Mouse (Mus musculus): ENCODE measurements around the gene Nsun7.
"Not testable (repeated sequence)": the region's sequence is repeated elsewhere in the genome, so short reads cannot be mapped to it uniquely, and the experiment has no call there.

The Nsun7 gene

DNA sequence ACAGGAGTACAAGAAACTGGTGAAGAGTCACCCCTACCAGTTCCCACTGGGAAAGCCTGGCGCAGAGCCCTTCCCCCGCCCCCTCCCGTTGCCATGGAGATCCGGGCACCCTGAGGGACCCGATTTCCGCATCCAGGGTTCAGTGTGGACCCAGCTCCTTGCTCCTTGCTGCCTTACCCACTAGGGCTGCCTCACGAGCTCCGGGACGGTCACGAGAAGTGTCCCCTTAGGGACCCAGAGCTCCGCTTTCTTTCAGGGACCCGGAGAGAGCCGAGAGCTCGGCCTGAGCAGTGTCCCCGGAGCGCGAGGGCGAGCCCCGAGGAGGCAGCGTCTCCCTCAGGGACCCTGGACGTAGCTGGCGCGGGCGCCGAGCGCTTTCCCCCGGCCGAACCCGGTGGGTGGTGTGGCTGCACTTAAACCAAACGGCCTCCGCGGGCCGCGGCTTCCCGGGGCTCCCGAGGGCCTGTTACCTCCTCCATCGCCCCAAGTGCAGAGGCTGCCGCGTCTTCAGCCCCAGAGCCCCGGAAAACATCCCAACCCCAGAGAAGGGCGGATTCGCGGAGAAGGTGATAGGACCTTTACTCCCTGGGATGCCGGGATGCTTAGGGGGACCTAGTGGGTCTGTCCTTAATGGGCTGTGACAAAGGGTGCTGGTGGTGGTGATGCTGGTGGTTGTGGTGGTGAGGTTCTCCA lies at the start of gene Nsun7:
Gene Nsun7, plus strand, starts transcription at position 142 of the 693 bp plus-strand sequence.
- peak; percentile 88 for DNase-seq

DNA sequence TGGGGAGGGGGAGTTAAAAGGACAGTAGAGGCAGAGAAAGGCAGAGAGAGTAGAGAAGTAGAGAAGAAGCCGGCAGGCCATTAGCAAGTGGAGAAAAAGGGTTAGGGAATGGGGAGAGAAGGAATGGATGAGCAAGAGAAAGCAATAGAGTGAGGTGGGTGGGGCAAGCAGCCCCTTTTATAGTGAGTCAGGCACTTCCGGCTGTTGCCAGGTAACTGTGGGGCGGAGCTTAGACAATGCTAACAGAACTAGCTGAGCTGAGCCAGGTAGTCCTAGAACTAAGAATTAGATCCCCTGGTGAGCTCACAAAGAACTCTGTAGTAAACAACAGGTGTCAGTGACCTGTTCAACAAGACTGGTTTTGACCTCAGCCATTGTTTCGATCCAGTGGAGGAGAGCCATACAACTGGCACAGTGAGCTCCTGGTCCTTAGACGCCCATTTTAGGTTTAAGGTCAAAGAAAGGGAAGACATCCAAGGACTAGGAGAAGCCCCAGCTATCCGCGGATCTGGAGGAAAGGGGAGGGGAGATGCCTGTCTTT lies 45.2 kb upstream of the Nsun7 start:
- DNase-seq, result no peak

DNA sequence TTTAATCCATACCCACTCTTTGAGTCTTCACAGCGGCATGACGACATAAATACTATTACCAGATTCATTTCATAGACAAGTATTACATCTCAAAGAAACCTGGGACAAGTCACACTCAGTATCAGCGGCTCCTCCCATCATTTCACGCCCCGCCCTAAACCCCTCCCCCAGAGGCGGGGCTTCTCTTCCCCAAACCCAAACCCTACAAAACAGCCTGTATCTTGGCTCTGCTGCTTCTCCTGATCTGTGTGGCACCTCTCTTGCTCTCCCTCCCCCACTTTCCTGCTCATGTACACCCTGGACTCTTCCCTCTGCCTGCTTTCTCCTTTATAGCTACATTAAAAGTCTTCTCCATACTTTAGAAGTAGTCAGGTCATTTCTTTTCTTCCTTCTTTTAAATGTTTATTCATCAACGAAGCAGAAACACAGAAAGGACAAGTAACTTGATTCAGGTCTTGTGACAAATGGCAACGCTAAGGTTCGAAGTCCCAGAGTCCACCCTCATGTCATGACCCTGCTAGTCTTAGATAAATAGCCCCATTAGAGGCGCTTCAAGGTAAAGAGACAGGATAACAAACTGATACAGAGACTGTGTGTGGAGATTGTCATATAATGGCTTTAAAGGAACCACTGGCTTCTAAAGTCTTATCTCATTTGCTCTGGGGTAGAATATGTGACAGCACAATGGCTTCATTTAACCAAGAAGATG lies 44.0 kb upstream of the Nsun7 start:
- DNase-seq, result no peak

DNA sequence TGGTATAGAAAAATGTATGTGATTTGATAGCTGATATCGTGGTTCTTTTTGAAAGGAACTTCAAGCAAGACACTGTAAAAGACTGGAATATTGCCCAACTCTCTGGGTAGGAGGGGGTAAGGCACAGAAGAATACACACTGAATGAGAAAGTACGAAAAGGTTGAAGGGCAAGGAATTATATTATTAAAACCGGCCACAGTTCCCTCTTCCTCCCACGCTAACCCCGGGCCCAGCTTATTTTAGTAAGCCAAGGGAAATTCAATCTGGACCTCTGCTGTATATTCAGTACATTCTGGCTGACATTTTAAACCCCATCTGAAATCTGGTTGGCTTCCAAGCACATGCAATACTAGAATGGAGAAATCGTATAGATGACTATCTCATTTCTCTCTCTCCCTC lies 40.0 kb upstream of the Nsun7 start:
- no peak for DNase-seq

DNA sequence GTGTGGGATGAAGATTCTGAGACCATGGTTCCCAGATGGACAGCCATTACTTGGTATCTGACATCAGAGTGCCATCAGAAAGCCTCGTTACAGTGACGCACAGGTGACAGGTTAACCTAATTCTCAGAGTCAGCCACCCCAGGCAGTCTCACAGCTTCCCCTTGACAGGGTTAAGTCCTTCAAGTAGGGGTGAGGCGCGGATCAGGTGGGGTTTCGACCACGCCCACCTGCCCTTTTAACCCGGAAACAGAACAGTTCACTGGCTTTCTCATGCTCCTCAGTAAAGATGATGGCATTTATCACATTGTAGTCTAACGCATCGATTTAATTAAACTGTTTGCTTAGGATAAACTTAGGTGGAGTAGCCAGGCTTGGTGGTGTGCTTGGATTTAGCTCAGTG lies 39.1 kb upstream of the Nsun7 start:
- DNase-seq, result no peak

DNA sequence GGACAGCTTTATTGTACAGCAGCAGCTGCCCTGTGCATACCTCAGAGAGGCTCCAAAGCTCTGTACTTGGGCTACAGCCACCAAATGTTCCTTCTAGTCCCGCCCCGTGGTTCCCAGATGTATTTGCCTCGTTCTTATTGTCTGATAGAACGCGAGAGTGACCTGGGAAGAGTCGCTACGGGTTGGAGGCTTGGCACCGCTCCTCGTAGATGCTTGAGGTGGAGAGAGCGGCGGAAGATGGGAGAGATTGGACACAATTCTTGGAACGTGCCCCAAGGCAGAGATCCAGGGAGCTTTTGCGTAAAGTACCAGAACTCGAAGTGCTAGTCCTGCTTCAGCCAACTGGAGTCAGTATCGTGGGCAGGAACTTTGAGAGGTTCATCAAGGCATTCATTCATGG lies 36.8 kb upstream of the Nsun7 start:
- no peak for DNase-seq

DNA sequence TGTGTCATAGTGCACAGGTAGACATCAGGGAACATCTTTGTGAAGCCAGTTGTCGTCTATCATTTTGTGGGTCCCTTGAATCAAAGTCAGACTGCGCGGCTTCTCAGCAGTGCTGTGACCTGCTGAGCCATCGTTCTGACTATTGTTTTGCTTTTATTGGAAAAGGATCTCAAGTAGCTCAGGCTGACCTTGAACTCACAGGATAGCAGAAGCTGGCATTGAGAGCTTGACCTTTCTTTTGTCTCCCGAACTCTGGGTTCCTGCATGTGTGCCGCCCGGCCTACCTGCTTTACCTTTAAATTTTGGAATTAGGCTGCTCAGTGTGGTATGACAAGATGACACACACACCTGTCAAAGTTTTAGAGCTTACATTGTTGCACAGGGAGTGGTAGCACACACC lies 33.2 kb upstream of the Nsun7 start:
- no peak for DNase-seq

DNA sequence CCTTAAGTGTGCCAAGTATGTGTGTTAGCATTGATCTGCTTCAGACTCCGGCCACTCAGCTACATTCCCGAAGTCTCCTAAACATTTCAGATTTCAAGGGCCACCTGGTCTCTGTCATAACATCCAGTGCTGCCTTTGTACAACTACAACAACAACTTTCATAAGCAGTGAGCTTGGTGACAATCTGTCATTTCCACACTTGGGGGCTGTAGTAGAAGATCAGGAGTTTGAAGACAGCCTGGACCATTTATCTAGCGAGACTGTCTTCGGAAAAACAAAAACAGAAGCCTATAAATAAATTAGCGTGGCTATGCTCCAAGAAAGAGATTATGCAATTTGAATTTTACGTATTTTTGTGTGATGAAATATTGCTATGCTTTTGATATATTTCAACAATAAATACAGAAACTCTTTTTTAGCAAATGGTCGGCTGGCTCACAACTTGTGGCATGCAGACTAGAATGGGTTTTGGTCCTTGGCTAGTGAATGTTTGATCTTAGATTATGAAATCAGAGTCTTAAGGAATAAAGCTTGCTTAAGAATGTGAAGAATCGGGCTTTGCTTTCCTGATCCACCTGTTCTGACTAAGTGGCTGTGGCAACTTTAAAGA lies 27.9 kb upstream of the Nsun7 start:
- no peak for DNase-seq

DNA sequence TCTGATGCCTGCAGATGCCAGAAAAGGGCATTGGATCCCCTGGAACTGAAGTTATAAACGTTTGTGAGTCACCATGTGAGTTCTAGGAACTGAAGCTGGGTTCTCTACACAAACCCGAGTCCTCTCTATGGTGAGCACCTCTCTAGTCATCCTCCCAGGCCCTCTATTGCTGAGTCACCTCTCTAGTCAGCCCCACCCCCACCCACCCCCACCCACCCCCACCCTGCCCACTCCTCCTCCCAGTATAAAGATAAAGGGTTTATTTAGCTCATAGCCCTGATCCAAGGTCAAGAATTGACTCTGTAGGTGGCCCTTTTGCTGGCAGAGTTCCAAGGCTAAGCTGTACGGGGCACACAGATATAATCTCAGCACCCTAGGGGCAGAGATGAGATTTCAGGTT lies 27.2 kb upstream of the Nsun7 start:
- DNase-seq, result no peak

DNA sequence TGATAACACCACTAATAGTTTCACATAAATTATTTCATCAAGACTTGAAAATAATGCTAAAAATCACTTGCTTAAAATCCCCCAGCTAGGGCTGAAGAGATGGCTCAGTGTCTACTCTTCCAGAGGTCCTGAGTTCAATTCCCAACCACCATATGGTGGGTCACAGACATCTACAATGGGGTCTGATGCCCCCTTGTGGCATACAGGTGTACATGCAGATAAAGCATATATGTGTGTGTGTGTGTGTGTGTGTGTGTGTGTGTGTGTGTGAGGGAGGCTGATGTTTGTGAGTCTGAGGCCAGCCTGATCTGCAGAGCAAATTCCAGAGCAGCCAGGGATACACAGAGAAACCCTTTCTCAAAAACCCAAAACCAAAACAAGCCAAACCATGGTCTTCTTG lies 17.8 kb upstream of the Nsun7 start:
- DNase-seq, result no peak

DNA sequence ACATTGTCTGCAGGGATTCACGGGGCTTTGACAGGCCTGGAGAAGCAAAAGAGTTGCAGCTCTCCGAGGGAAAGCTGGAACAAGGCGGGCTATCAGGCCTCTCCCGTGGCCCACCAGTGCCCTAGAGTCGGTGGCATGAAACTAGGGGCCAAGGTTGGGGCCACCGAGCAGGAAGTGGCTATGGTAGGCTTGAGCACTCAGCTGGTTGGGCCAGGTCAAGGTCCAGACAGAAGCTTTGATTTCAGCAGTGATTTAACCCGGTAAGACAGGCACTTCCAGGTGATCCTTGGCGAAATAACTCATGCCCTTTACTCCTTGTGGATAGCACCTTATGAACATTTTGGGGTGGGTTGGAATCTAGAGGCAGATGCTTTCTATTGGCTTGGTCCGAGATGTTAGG lies 16.2 kb upstream of the Nsun7 start:
- no peak for DNase-seq

DNA sequence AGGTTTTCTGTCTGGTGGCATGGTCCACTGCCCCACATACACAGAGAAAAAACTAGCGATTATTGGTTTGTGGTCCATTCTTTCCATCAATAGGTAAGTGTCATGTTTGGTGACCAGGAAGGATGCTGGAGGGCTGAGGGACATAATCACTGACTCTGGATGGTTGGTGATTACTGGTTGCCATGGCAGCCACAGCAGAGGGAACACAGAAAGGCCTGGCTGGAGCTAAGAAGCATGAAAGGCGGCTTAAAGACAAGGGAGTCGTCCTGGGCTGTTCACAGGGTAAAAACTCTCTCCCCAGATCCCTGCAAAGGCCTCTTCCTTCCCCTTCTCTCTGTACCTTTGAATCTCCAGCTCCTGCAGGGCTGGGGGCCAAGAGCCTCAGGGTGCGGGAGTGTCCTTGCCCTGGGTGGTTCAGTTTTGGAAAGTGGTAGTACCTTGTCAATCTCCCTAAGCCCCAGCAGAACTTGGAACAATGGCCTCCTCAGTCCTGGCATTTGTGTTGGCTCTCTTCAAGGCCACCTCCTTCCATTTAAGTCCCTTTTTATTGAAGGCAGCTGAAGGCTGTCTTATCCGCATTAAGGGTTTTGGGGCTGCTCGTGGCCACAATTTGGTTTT lies 15.5 kb upstream of the Nsun7 start:
- DNase-seq, result peak; percentile 38

DNA sequence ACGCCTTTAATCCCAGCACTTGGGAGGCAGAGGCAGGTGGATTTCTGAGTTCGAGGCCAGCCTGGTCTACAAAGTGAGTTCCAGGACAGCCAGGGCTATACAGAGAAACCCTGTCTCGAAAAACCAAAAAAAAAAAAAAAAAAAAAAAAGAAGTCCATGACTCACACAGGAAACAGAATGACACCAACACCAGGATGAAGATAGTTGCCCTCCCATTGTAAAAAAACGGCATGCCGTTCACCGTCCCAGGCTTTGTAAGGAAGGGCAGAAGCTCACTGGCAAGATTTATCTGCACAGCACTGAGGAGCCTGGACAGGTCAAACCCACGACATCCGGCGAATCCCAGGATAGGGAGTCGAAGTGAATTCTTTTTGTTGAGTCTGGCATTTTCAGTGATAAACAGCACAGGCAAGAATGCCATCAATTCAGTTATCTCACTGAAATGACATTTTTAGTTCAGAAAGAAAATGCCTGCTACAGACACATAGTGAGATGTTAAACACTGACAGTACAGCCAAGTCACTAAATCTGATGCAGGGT lies 13.7 kb upstream of the Nsun7 start:
- DNase-seq, result no peak

DNA sequence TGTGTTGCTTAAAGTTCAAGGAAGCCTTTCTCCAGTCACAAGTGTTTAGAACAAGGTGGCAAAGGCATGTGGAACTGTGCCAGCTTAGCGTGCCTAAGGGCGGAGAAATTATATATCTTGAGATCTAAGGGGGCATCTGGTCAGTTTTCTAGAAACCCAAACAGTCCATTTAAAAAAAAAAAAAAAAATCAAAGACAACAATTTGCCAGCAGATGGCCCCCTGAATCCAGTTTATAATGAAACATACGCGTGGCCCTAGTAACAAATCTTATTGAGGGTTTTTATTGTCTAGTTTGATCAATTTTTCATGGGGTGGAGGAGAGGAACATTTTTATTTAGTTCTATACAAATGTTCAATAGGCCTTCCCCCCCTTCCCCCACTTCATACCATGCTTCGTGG lies 6.5 kb upstream of the Nsun7 start:
- DNase-seq, result no peak

DNA sequence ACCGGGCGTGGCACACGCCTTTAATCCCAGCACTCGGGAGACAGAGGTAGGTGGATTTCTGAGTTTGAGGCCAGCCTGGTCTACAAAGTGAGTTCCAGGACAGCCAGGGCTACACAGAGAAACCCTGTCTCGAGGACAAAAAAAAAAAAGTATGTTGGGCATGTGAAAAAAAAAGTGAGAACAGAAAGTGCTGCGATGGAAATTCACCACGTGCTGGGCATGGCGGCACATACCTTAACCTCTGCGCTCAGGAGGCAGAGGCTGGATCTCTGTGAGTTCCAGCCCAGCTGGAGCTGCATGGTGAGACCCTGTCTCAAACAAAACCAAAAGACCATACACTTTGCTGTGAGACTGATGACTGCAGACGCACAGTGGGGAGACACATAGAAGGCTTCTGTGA lies 4.7 kb upstream of the Nsun7 start:
- DNase-seq, result no peak

DNA sequence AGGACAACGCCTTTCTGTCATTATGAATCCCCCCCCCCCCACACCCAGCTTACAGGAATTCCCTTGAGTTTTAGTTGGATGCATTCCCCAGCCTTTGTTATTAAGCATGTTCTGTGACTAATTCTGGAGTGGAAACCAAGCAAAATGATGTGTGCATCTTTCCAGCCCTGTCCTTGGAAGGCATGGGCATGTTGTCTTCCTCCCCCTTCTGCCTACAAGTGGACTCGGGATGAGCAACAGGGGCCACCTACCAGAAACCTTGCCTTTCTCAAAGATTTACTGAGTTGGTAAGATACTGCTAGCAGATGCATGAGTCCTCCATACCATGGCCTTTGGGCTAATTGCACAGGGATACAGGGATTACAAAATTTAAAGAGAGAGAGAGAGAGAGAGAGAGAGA lies 697 bp upstream of the Nsun7 start:
- no peak for DNase-seq

DNA sequence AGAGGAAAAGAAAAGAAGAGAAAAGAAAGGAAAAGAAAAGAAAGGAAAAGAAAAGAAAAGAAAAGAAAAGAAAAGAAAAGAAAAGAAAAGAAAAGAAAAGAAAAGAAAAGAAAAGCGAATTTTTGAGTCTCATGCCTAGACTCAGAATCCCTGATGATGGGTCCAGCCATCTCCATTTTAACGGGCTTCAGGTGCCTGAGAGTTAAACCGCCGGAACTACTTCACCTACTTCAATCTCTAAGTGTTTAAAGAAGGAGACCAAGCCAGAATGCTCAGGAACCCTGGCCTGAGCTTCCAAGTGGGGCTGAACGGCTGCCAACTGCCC lies 304 bp upstream of the Nsun7 start:
- not testable (repeated sequence) for DNase-seq

DNA sequence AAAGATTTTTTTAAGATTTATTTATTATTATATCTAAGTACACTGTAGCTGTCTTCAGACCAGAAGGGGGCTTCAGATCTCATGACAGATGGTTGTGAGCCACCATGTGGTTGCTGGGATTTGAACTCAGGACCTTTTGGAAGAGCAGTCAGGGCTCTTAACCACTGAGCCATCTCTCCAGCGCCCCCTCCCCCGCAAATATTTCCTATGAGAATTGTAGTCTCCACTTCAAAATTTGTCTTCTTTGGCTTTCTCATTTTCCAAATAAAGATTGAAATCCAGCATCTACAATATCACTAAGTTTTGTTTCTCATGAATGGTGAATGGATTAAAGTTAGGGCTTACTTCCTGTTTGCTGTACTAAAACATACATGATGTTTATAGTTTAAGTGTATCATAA lies 2.8 kb downstream of the Nsun7 start:
- DNase-seq, result no peak

DNA sequence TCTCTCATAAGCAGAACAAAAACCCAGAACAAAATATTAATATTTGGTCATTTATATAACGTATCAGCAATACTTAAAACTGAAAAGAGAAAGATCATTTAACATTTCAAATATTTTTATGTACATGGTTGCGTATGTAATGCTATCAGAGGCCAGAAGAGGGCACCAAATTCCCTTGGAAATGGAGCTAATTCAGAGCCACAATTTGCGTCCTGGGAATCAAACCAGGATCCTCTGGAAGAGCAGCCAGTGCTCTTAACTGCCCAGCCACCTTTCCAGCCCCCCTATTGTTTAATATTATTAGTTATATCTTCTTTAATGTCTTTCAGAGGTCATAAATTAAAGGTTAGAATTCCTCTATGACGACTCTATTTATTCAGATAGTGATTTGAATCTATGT lies 3.7 kb downstream of the Nsun7 start:
- peak; percentile 68 for DNase-seq

DNA sequence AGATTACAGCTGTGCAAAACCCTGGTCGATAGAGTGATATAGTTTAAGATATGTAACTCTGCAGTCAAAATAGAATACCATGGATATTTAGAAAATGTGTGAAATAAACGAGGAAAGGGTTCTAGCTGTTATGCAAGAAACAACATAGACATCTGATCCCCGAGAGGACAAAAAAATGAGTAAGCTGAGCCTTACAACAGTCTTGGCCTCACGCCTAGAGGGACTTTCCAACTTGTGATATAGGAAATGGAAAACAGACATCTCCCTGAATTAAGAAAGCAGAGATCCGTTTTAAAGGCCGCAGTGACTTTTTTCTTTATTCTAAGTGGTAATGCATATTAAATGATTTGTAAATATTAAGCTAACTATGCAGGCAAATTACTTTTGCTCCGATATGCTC lies 9.9 kb downstream of the Nsun7 start:
- DNase-seq, result no peak

DNA sequence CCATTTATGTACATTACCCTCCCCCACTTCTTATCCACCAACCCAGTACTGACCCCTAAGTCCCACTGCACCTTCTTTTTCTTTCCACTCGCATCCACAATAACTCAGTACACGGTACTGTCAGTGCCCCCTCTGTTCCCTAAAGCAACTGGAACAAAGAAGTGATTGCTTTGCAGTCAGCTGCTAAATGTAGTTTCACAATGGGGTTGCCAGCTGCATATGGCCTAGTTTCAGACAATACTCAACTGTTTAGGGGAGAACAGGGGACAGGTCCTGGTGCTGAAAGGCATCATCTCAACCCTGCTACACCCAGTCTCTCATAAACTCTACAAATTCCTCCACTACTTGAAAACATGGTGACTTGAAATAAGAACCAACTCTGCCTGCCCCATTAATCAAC lies 11.4 kb downstream of the Nsun7 start:
- DNase-seq, result peak; percentile 83

DNA sequence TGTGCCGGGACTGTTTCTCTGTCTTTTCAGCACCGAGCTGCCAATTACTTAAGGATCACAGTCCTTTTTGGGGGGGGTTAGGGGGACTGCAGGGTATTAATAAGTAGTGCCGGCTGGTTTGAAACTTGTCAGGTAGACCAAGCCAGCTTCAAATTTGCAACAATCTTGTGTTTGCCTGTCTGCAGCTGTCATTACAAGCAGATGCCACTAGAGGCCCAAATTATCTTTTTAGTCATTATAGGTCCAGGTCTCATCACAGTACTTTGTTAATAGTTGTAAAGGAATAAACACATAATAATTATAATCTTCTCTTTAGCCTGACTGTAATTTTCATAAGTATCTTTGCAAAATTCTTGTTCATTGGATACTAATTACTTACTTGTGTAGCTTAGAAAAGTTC lies 14.7 kb downstream of the Nsun7 start:
- DNase-seq, result peak; percentile 21

DNA sequence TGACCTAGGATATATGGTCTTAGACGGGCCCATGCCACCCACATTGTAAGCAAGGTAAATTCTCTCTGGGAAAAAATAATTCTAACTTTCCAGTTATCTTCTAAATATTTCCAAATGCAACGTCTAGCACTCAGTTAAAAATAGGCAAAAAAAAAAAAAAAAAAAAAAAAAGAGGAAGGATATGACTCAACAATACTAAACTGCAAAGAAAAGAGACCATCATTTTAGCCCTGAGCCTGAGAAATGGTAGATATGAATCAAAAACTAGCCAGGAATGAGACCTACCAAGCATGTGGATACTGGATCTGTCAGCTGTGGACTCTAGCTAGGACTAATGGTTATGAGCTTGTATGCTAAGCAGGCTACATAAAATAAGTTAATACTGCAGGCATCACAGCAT lies 20.0 kb downstream of the Nsun7 start:
- no peak for DNase-seq

DNA sequence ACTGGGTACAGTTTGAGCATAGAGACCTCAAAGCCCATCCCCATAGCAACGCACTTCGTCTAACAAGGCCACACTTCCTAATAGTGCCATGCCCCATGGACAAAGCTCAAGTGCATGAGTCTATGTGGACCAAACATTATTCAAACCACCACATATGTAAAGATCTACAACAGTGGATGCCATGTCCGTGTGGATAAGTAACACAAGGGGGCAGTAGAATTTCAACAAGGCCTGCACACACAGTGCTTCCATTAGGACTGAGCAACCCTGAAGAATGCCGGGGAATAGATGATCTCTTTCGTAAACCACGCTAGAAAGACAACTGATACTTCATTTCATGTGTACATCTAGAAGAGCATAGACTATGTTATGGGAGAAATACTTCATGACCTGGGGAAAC lies 21.0 kb downstream of the Nsun7 start:
- DNase-seq, result no peak
